Comparison of ENCODE assay signal across 1 mouse cellular context in the genomic region with DNA sequence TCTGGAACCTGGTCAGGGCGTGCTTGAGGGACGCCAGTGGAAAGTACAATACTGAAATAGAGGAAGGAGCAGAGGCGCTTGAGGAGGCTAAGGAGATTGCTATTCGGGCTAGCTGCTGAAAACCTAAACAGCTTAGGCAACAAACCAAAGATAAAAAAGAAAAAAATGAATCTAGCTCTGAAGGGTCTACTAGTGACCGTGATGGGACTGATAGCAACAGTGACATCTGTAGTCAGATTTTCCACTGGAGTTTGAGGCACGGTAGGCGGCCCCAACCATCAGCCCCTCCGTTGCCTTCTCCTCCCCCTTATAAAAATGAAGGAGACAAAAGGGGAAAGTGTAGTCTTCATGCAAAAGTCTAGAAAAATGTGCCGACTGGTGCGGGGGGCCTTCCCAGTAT.
TF ChIP-seq lines count a peak whose summit lies in the region.

No protein-coding gene starts in this region.

TF ChIP-seq in CH12.LX, 34 proteins besides CTCF, POLR2A, EP300 and RAD21 (continued from another document):
- TF ChIP-seq BHLHE40 (IDR thresholded peaks at IDR 0.05; ENCODE audit: low read depth, low read length): peak; percentile 25; the same call in 1 of the 2 replicates
- TF ChIP-seq MYC (IDR thresholded peaks at IDR 0.05; ENCODE audit: low read depth, low read length): no peak
- TF ChIP-seq MAZ (IDR thresholded peaks at IDR 0.05; ENCODE audit: low read depth, low read length): 0 out of 2 replicates have a peak, but pooled peaks have one; percentile 15
- TF ChIP-seq PAX5 (IDR thresholded peaks at IDR 0.05; ENCODE audit: low read length): no peak
- no peak for TF ChIP-seq POLR2AphosphoS2 (IDR thresholded peaks at IDR 0.05; ENCODE audit: low read depth, low read length)
- no peak for TF ChIP-seq ZMIZ1 (IDR thresholded peaks at IDR 0.05; ENCODE audit: low read depth, low read length)
